19 mouse cellular contexts compared by ENCODE assay signal in genomic region chr13:59905488-59905887, GRCm38 (mm10).
"Had no signal": no experiment of that assay in that cellular context is flagged by ENCODE, and none has a peak within 500 bp of the region (broad histone marks: within the 10 kb centered on the region; RNA-seq: fewer than 3 reads in every experiment).

No protein-coding gene starts in this region.

- H3K9ac ChIP-seq: limb, embryonic 12.5 days; liver, embryonic 13.5 days; liver, postnatal 0 days; lung, embryonic 15.5 days; neural tube, embryonic 15.5 days; stomach, embryonic 15.5 days had no signal

- H3K27ac ChIP-seq: left cerebral cortex, adult 2 months; limb, embryonic 12.5 days; liver, embryonic 13.5 days; lung, embryonic 15.5 days; macrophage; neural tube, embryonic 15.5 days; stomach, embryonic 15.5 days had no signal

- ATAC-seq: liver, postnatal 0 days had no signal

- H3K4me1 ChIP-seq: liver, embryonic 13.5 days; lung, embryonic 15.5 days; stomach, embryonic 15.5 days had no signal

- H3K9me3 ChIP-seq: limb, embryonic 12.5 days; liver, embryonic 13.5 days; lung, embryonic 15.5 days; neural tube, embryonic 15.5 days; stomach, embryonic 15.5 days had no signal

- DNase-seq: kidney, adult 18-20 months; kidney, postnatal 10 days; kidney, postnatal 4 days; liver; liver, embryonic 13.5 days; liver, postnatal 0 days; lung, postnatal 14 days; right cerebral cortex, postnatal 4 days; spleen, adult 18-20 months; thymus, adult 2 months; thymus, postnatal 25 days had no signal

- H3K36me3 ChIP-seq: limb, embryonic 12.5 days; liver, embryonic 13.5 days; lung, embryonic 15.5 days; neural tube, embryonic 15.5 days; stomach, embryonic 15.5 days had no signal

- H3K4me2 ChIP-seq: limb, embryonic 12.5 days; liver, embryonic 13.5 days; lung, embryonic 15.5 days; neural tube, embryonic 15.5 days; stomach, embryonic 15.5 days had no signal

- H3K27me3 ChIP-seq: limb, embryonic 12.5 days; liver, embryonic 13.5 days; lung, embryonic 15.5 days; megakaryocyte, embryonic 14.5 days; neural tube, embryonic 15.5 days; stomach, embryonic 15.5 days had no signal

- H3K4me3 ChIP-seq: left cerebral cortex, adult 2 months; limb, embryonic 12.5 days; liver, embryonic 13.5 days; lung, embryonic 15.5 days; megakaryocyte, embryonic 14.5 days; myocyte; neural tube, embryonic 15.5 days; stomach, embryonic 15.5 days had no signal
